Mouse (Mus musculus) small intestine, adult 2 months (tissue): ENCODE data around the gene Maml2. TPM values are rescaled to one million over a fixed set of nuclear protein-coding genes. Genes with fewer than 3 reads are reported as not detected.

ENCODE experiments used
- H3K27ac ChIP-seq: fragments of 200-500 bp; 2 replicates; pipeline ENCODE4 v1.5.1; 2012; ENCODE audit warnings: low read depth, low read length, control low read depth, inconsistent platforms; ENCODE audit not compliant: insufficient read depth
- H3K27me3 ChIP-seq: fragments of 200-500 bp; 2 replicates; pipeline ENCODE4 v1.6.1; 2012; ENCODE audit warnings: mild to moderate bottlenecking, moderate library complexity, low read length, inconsistent platforms; ENCODE audit not compliant: control insufficient read depth, insufficient read depth
- H3K36me3 ChIP-seq: fragments of 200-500 bp; 2 replicates; pipeline ENCODE4 v1.6.1; 2012; ENCODE audit warnings: mild to moderate bottlenecking, low read length, control low read depth, inconsistent platforms; ENCODE audit not compliant: control insufficient read depth, insufficient read depth
- H3K4me1 ChIP-seq: fragments of 200-500 bp; 2 replicates; pipeline ENCODE4 v1.6.1; 2012; ENCODE audit warnings: low read length, inconsistent platforms, mixed read lengths; ENCODE audit not compliant: control insufficient read depth, insufficient read depth, insufficient read length
- H3K4me3 ChIP-seq: fragments of 200-500 bp; 2 replicates; pipeline ENCODE4 v1.5.1; 2012; ENCODE audit warnings: low read depth, mild to moderate bottlenecking, control low read depth, inconsistent platforms, low read length, moderate library complexity
- CTCF ChIP-seq: fragments of 200-500 bp; IDR thresholded peaks from 2 replicates; pipeline ENCODE4 v1.5.1; 2012; ENCODE audit warnings: low read depth, mild to moderate bottlenecking, control low read depth, inconsistent platforms, low read length, moderate library complexity, mixed read lengths; ENCODE audit not compliant: insufficient replicate concordance, insufficient read length; ENCODE audit errors: extremely low read depth
- POLR2A ChIP-seq: fragments of 200-500 bp; IDR thresholded peaks from 2 replicates; pipeline ENCODE4 v1.6.1; 2012; ENCODE audit warnings: low read depth, mild to moderate bottlenecking, control low read depth, inconsistent platforms, low read length, moderate library complexity
- WGBS: fragments of 180-500 bp; shearing (Covaris S2); methylation state at CpG from one replicate; pipeline ENCODE4 v1.1.7; 2018; 5-methylcytosine and 5-hydroxymethylcytosine counted together
- polyA plus RNA-seq: library from polyadenylated mRNA; depleted of rRNA; stranded (reverse); fragments of >200 nt; gene quantifications from 2 replicates; pipeline ENCODE4 v1.2.3, GENCODE M21; 2012

Maml2 gene
- polyA plus RNA-seq, 1 experiment: 2.8 TPM

- peaks cover 2% of the 10 kb centered on the region; the same call in 1 of the 2 replicates for H3K4me1 ChIP-seq
- no peaks in the 10 kb centered on the region for H3K27me3 ChIP-seq
- H3K36me3 ChIP-seq: no peaks in the 10 kb centered on the region
- H3K4me3 ChIP-seq: no peak overlapping the region
- TF ChIP-seq POLR2A (no peak), CTCF (no peak)
- no peak overlapping the region for H3K27ac ChIP-seq
- WGBS: 70% methylated on average over 5 of the region's 5 CpGs
These were observed 202.3 kb downstream of the Maml2 start for GRCm38 (mm10) chr9:13500045-13500444.

- Histone ChIP-seq H3K4me3 (no peak overlapping the region), H3K4me1 (no peaks in the 10 kb centered on the region), H3K27ac (no peak overlapping the region), H3K36me3 (no peaks in the 10 kb centered on the region), H3K27me3 (no peaks in the 10 kb centered on the region)
- WGBS: 76% methylated on average over 4 of the region's 4 CpGs
- TF ChIP-seq POLR2A (no peak), CTCF (no peak)
These were observed 207.3 kb downstream of the Maml2 start for GRCm38 (mm10) chr9:13505024-13505423.

GRCm38 (mm10) chr9:13506956-13507821, 209.4 kb downstream of the Maml2 start:
- Histone ChIP-seq H3K36me3 (no peaks in the 10 kb centered on the region), H3K27ac (no peak overlapping the region), H3K27me3 (no peaks in the 10 kb centered on the region), H3K4me3 (no peak overlapping the region), H3K4me1 (0 out of 2 replicates have a peak, but pooled peaks cover 2% of the 10 kb centered on the region)
- TF ChIP-seq POLR2A (no peak), CTCF (no peak)
- 76% methylated on average over 6 of the region's 6 CpGs for WGBS

GRCm38 (mm10) chr9:13507822-13508188, 210.0 kb downstream of the Maml2 start:
- WGBS: 85% methylated on average over 9 of the region's 9 CpGs
- no peak for TF ChIP-seq CTCF
- TF ChIP-seq POLR2A: no peak
- no peak overlapping the region for H3K27ac ChIP-seq

GRCm38 (mm10) chr9:13509751-13510150, 212.0 kb downstream of the Maml2 start:
- WGBS: 72% methylated on average over 6 of the region's 6 CpGs
- no peak overlapping the region for H3K4me3 ChIP-seq
- 0 out of 2 replicates have a peak, but pooled peaks cover 2% of the 10 kb centered on the region for H3K4me1 ChIP-seq
- TF ChIP-seq POLR2A (no peak), CTCF (no peak)
- no peaks in the 10 kb centered on the region for H3K27me3 ChIP-seq
- H3K36me3 ChIP-seq: no peaks in the 10 kb centered on the region
- no peak overlapping the region for H3K27ac ChIP-seq

More at GRCm38 (mm10) chr9:13507822-13508188, 210.0 kb downstream of the Maml2 start:
- no peak overlapping the region for H3K4me3 ChIP-seq
- no peaks in the 10 kb centered on the region for H3K27me3 ChIP-seq
- H3K36me3 ChIP-seq: no peaks in the 10 kb centered on the region
- H3K4me1 ChIP-seq: 0 out of 2 replicates have a peak, but pooled peaks cover 2% of the 10 kb centered on the region

GRCm38 (mm10) chr9:13510621-13511369, 213.0 kb downstream of the Maml2 start:
- WGBS: 50% methylated on average over 5 of the region's 5 CpGs
- no peak overlapping the region for H3K4me3 ChIP-seq
- no peaks in the 10 kb centered on the region for H3K27me3 ChIP-seq
- TF ChIP-seq CTCF (no peak), POLR2A (no peak)
- 0 out of 2 replicates have a peak, but pooled peaks cover 2% of the 10 kb centered on the region for H3K4me1 ChIP-seq
- H3K36me3 ChIP-seq: no peaks in the 10 kb centered on the region
- H3K27ac ChIP-seq: no peak overlapping the region

GRCm38 (mm10) chr9:13513135-13513534, 215.4 kb downstream of the Maml2 start:
- Histone ChIP-seq H3K36me3 (no peaks in the 10 kb centered on the region), H3K4me3 (no peak overlapping the region), H3K4me1 (0 out of 2 replicates have a peak, but pooled peaks cover 2% of the 10 kb centered on the region), H3K27me3 (no peaks in the 10 kb centered on the region), H3K27ac (no peak overlapping the region)
- 49% methylated on average over 5 of the region's 5 CpGs for WGBS
- TF ChIP-seq POLR2A: no peak
- TF ChIP-seq CTCF: no peak
